Mouse (Mus musculus): Measurements from ENCODE around the gene Capn15. TPM values are rescaled to one million over a fixed set of nuclear protein-coding genes. Genes with fewer than 3 reads are reported as not detected.

Capn15 gene
- polyA plus RNA-seq, 1 experiment from 2014 or later: 8.3 TPM

- peaks cover 23% of the 10 kb centered on the region for H3K4me1 ChIP-seq (ENCODE audit: insufficient read depth)
- no peaks in the 10 kb centered on the region for H3K27me3 ChIP-seq (ENCODE audit: insufficient read depth, low read length)
- H3K36me3 ChIP-seq (replicated peaks; ENCODE audit: insufficient read depth, low read length): no peaks in the 10 kb centered on the region
- DNase-seq (no peak), ATAC-seq (no peak)
- H3K27ac ChIP-seq (ENCODE audit: low read depth): peak overlapping the region; percentile 25
- H3K9ac ChIP-seq (replicated peaks): no peak overlapping the region
- H3K4me2 ChIP-seq (ENCODE audit: low read depth, low read length): no peak overlapping the region
- H3K9me3 ChIP-seq (ENCODE audit: low read length): no peaks in the 10 kb centered on the region
- 85% methylated on average over 4 of the region's 4 CpGs for WGBS (ENCODE audit: insufficient replicate concordance)
- H3K4me3 ChIP-seq (ENCODE audit: low read depth, low read length): no peak overlapping the region
- TF ChIP-seq CTCF (IDR thresholded peaks at IDR 0.05; ENCODE audit: low read depth) (no peak), EP300 (IDR thresholded peaks at IDR 0.05; ENCODE audit: low read depth) (no peak)
Measured at GRCm38 (mm10) chr17:25970954-25971707, 14.5 kb downstream of the Capn15 start.

- DNase-seq: no peak
- ATAC-seq: no peak
- Histone ChIP-seq H3K9ac (replicated peaks) (no peak overlapping the region), H3K4me3 (ENCODE audit: low read depth, low read length) (no peak overlapping the region), H3K9me3 (ENCODE audit: low read length) (no peaks in the 10 kb centered on the region), H3K27me3 (ENCODE audit: insufficient read depth, low read length) (no peaks in the 10 kb centered on the region), H3K4me2 (ENCODE audit: low read depth, low read length) (no peak overlapping the region), H3K27ac (ENCODE audit: low read depth) (no peak overlapping the region), H3K36me3 (replicated peaks; ENCODE audit: insufficient read depth, low read length) (no peaks in the 10 kb centered on the region), H3K4me1 (ENCODE audit: insufficient read depth) (peaks cover 23% of the 10 kb centered on the region)
- TF ChIP-seq CTCF (IDR thresholded peaks at IDR 0.05; ENCODE audit: low read depth) (peak; percentile 52), EP300 (IDR thresholded peaks at IDR 0.05; ENCODE audit: low read depth) (no peak)
- WGBS (ENCODE audit: insufficient replicate concordance): 86% methylated on average over 9 of the region's 9 CpGs
Measured at GRCm38 (mm10) chr17:25970448-25970847, 15.1 kb downstream of the Capn15 start.

- no peaks in the 10 kb centered on the region for H3K9me3 ChIP-seq (ENCODE audit: low read length)
- peaks cover 6% of the 10 kb centered on the region for H3K36me3 ChIP-seq (replicated peaks; ENCODE audit: insufficient read depth, low read length)
- H3K4me1 ChIP-seq (ENCODE audit: insufficient read depth): peaks cover 23% of the 10 kb centered on the region
- no peak overlapping the region for H3K4me2 ChIP-seq (ENCODE audit: low read depth, low read length)
- H3K9ac ChIP-seq (replicated peaks): no peak overlapping the region
- 40% methylated on average over 1 of the region's 1 CpGs for WGBS (ENCODE audit: insufficient replicate concordance)
- peak overlapping the region; percentile 37; the same call in 1 of the 2 replicates for H3K27ac ChIP-seq (ENCODE audit: low read depth)
- no peaks in the 10 kb centered on the region for H3K27me3 ChIP-seq (ENCODE audit: insufficient read depth, low read length)
- no peak overlapping the region for H3K4me3 ChIP-seq (ENCODE audit: low read depth, low read length)
- peak; percentile 68 for ATAC-seq
- no peak for DNase-seq
- no peak for TF ChIP-seq EP300 (IDR thresholded peaks at IDR 0.05; ENCODE audit: low read depth)
- TF ChIP-seq CTCF (IDR thresholded peaks at IDR 0.05; ENCODE audit: low read depth): no peak
Measured at GRCm38 (mm10) chr17:25968176-25968575, 17.4 kb downstream of the Capn15 start.

- DNase-seq: no peak
Measured at GRCm38 (mm10) chr17:25967652-25968051, 17.9 kb downstream of the Capn15 start.

GRCm38 (mm10) chr17:25964271-25964670 lies 21.3 kb downstream of the Capn15 start:
- Histone ChIP-seq H3K27ac (ENCODE audit: low read depth) (no peak overlapping the region; the same call in 1 of the 2 replicates), H3K36me3 (replicated peaks; ENCODE audit: insufficient read depth, low read length) (peaks cover 10% of the 10 kb centered on the region), H3K9ac (replicated peaks) (no peak overlapping the region; the same call in 1 of the 2 replicates), H3K4me1 (ENCODE audit: insufficient read depth) (peaks cover 31% of the 10 kb centered on the region), H3K4me2 (ENCODE audit: low read depth, low read length) (no peak overlapping the region), H3K27me3 (ENCODE audit: insufficient read depth, low read length) (no peaks in the 10 kb centered on the region), H3K9me3 (ENCODE audit: low read length) (no peaks in the 10 kb centered on the region), H3K4me3 (ENCODE audit: low read depth, low read length) (no peak overlapping the region)
- no peak for DNase-seq
- 85% methylated on average over 7 of the region's 7 CpGs for WGBS (ENCODE audit: insufficient replicate concordance)
- TF ChIP-seq CTCF (IDR thresholded peaks at IDR 0.05; ENCODE audit: low read depth) (no peak), EP300 (IDR thresholded peaks at IDR 0.05; ENCODE audit: low read depth) (no peak)
- ATAC-seq: no peak

More at GRCm38 (mm10) chr17:25967652-25968051, 17.9 kb downstream of the Capn15 start:
- no peaks in the 10 kb centered on the region for H3K9me3 ChIP-seq (ENCODE audit: low read length)
- peak; percentile 59 for ATAC-seq
- 41% methylated on average over 3 of the region's 3 CpGs for WGBS (ENCODE audit: insufficient replicate concordance)
- H3K4me2 ChIP-seq (ENCODE audit: low read depth, low read length): no peak overlapping the region
- H3K4me3 ChIP-seq (ENCODE audit: low read depth, low read length): no peak overlapping the region
- no peaks in the 10 kb centered on the region for H3K27me3 ChIP-seq (ENCODE audit: insufficient read depth, low read length)
- no peak for TF ChIP-seq EP300 (IDR thresholded peaks at IDR 0.05; ENCODE audit: low read depth)
- no peak for TF ChIP-seq CTCF (IDR thresholded peaks at IDR 0.05; ENCODE audit: low read depth)
- no peak overlapping the region for H3K9ac ChIP-seq (replicated peaks)
- H3K27ac ChIP-seq (ENCODE audit: low read depth): peak overlapping the region; percentile 37; the same call in 1 of the 2 replicates
- peaks cover 10% of the 10 kb centered on the region for H3K36me3 ChIP-seq (replicated peaks; ENCODE audit: insufficient read depth, low read length)
- H3K4me1 ChIP-seq (ENCODE audit: insufficient read depth): peaks cover 24% of the 10 kb centered on the region

- peak overlapping the region; percentile 71 for H3K9ac ChIP-seq (replicated peaks)
- H3K36me3 ChIP-seq (replicated peaks; ENCODE audit: insufficient read depth, low read length): peaks cover 10% of the 10 kb centered on the region
- DNase-seq (no peak), ATAC-seq (no peak)
- H3K4me3 ChIP-seq (ENCODE audit: low read depth, low read length): peak overlapping the region; percentile 44
- WGBS (ENCODE audit: insufficient replicate concordance): 87% methylated on average over 7 of the region's 7 CpGs
- TF ChIP-seq CTCF (IDR thresholded peaks at IDR 0.05; ENCODE audit: low read depth) (no peak), EP300 (IDR thresholded peaks at IDR 0.05; ENCODE audit: low read depth) (no peak)
- no peaks in the 10 kb centered on the region for H3K9me3 ChIP-seq (ENCODE audit: low read length)
- no peaks in the 10 kb centered on the region for H3K27me3 ChIP-seq (ENCODE audit: insufficient read depth, low read length)
- H3K4me1 ChIP-seq (ENCODE audit: insufficient read depth): peaks cover 21% of the 10 kb centered on the region
- peak overlapping the region; percentile 89 for H3K27ac ChIP-seq (ENCODE audit: low read depth)
- H3K4me2 ChIP-seq (ENCODE audit: low read depth, low read length): peak overlapping the region; percentile 69
Measured at GRCm38 (mm10) chr17:25962413-25962905, 23.1 kb downstream of the Capn15 start.

Measured in liver, postnatal 0 days (tissue).